Mouse (Mus musculus) kidney, adult 8-10 months (tissue): ENCODE measurements around the gene Lmo2.

Source experiments
- DNase-seq, 2 experiments: peaks; one replicate each; pipeline ENCODE4 v3.0.0; 2022

Lmo2 gene

GRCm38 (mm10) chr2:103957649-103958546 is at the start of gene Lmo2:
TSS of gene Lmo2 (plus strand) at chr2:103957986.
- no peak for DNase-seq

GRCm38 (mm10) chr2:103910601-103911000 is 47.2 kb upstream of the Lmo2 start:
- DNase-seq = no peak

- no peak for DNase-seq
These were observed 45.1 kb upstream of the Lmo2 start for GRCm38 (mm10) chr2:103912481-103913251.

GRCm38 (mm10) chr2:103913252-103913650 is 44.5 kb upstream of the Lmo2 start:
- DNase-seq = no peak

- DNase-seq = no peak
These were observed 41.7 kb upstream of the Lmo2 start for GRCm38 (mm10) chr2:103916069-103916468.

GRCm38 (mm10) chr2:103917375-103917774 is 40.4 kb upstream of the Lmo2 start:
- DNase-seq = no peak

- no peak for DNase-seq
These were observed 39.4 kb upstream of the Lmo2 start for GRCm38 (mm10) chr2:103918375-103918774.

- DNase-seq = no peak
These were observed 38.3 kb upstream of the Lmo2 start for GRCm38 (mm10) chr2:103919488-103919887.

- no peak for DNase-seq
These were observed 31.1 kb upstream of the Lmo2 start for GRCm38 (mm10) chr2:103926586-103927113.

GRCm38 (mm10) chr2:103927610-103928145 is 30.1 kb upstream of the Lmo2 start:
- DNase-seq = no peak

GRCm38 (mm10) chr2:103930306-103931019 is 27.3 kb upstream of the Lmo2 start:
- DNase-seq = peak; percentile 22 to 28

GRCm38 (mm10) chr2:103931511-103931911 is 26.3 kb upstream of the Lmo2 start:
- DNase-seq = no peak

GRCm38 (mm10) chr2:103932025-103932424 is 25.8 kb upstream of the Lmo2 start:
- DNase-seq = no peak

- DNase-seq = no peak
These were observed 25.3 kb upstream of the Lmo2 start for GRCm38 (mm10) chr2:103932480-103932879.

- DNase-seq = no peak
These were observed 23.5 kb upstream of the Lmo2 start for GRCm38 (mm10) chr2:103934270-103934669.

- no peak for DNase-seq
These were observed 23.1 kb upstream of the Lmo2 start for GRCm38 (mm10) chr2:103934670-103935069.

- DNase-seq = peak; percentile 4 to 38
These were observed 21.9 kb upstream of the Lmo2 start for GRCm38 (mm10) chr2:103935691-103936435.

GRCm38 (mm10) chr2:103936666-103937065 is 21.1 kb upstream of the Lmo2 start:
- no peak for DNase-seq

GRCm38 (mm10) chr2:103937670-103938069 is 20.1 kb upstream of the Lmo2 start:
- no peak for DNase-seq

- DNase-seq = no peak
These were observed 19.2 kb upstream of the Lmo2 start for GRCm38 (mm10) chr2:103938573-103938972.

GRCm38 (mm10) chr2:103939003-103939402 is 18.8 kb upstream of the Lmo2 start:
- DNase-seq = no peak

- DNase-seq = no peak
These were observed 16.7 kb upstream of the Lmo2 start for GRCm38 (mm10) chr2:103941085-103941484.
